Mouse (Mus musculus) CD8-positive naive resting alpha-beta T cell, adult 2 months (primary cell): ENCODE measurements around the gene Hpcal1.

ENCODE experiments used
- DNase-seq, 2 experiments: peaks; one replicate each; pipeline ENCODE4 v3.0.0; 2022; ENCODE audit warnings: low read depth in 2 of 2, low spot score in 2 of 2

Hpcal1 gene

GRCm38 (mm10) chr12:17690564-17691281 is at the start of gene Hpcal1:
Gene Hpcal1 (plus strand): TSS chr12:17690856.
- DNase-seq, result peak; percentile 78 to 88

DNA sequence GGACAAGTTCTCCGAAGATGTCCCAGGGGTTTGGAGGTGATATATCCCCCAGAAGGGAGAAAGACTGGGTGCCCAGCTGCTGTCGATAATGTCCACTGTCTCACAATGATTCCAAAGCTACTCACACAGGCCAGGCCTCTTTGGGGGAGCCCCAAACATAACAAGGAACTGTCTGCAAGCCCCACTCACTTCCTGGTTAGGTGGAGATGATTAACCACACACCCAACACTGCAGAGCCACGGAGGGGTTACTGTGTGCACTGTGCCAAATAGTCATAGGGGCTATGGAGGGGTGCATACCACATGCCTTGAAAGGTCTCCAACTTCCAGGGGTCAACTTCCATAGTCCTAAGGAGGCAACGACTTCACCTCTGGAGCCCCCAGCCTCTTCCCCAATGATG is 49.4 kb upstream of the Hpcal1 start:
- no peak for DNase-seq

- DNase-seq, result no peak
These were observed 46.1 kb upstream of the Hpcal1 start for GRCm38 (mm10) chr12:17644385-17645222.

DNA sequence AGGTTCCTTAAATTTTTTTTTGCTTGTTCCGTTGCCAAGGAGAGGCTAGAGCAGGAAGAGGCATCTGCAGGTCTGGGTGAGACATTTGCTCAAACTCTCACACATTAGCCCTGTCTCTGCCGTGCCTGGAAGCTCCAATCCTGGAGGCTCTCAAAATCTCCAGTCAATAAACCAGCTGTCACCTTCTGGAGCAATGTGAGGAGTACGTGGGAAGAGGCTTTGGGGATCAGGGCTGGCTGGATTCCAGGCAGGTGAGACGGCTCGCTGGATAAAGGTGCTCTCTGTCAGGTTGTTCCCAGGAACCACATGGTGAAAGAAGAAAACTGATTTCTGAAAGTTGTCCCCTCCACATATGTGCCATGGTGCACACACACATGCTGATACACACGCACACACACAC is 44.2 kb upstream of the Hpcal1 start:
- no peak for DNase-seq

DNA sequence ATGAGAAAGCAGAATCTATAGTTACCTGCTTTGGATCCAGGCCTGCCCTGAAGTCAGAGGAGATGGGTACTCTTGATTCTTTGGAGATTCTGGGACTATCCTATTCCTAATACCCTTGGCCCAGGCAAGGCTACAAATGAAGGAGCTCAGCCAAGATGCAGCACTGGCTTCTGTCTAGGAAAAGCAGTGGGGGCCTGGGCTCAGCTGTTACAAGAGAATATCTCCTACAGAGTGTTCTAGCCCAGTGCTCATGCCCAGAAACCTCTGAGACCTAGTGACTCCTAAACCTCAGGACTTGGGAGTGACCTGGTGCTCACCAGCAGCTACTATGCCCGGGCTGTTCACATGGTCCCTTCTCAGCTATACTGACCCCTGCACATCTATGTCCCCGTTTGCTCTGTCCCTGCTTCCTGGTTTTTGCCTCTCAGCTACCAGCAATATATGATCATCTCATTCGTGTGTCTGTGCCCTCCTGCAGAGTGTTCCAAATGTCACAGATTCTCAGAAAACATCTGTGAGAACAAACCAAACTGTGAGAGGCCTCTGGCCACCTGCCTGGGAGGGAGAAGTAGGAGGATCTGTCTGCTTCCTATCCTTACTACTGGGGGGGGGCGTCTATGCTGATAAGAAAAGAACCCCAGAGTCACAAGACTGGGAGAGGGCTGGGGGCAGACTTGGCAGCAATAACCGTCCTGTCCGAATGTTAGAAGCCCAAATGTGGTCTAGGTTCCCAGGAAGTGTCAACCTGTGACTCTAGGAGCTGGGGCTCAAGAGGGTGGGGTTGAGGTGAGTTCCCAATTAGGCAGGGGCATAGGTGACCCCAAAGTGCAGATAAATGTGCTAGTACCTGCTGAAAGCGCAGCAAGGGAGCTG is 39.2 kb upstream of the Hpcal1 start:
- no peak for DNase-seq

DNA sequence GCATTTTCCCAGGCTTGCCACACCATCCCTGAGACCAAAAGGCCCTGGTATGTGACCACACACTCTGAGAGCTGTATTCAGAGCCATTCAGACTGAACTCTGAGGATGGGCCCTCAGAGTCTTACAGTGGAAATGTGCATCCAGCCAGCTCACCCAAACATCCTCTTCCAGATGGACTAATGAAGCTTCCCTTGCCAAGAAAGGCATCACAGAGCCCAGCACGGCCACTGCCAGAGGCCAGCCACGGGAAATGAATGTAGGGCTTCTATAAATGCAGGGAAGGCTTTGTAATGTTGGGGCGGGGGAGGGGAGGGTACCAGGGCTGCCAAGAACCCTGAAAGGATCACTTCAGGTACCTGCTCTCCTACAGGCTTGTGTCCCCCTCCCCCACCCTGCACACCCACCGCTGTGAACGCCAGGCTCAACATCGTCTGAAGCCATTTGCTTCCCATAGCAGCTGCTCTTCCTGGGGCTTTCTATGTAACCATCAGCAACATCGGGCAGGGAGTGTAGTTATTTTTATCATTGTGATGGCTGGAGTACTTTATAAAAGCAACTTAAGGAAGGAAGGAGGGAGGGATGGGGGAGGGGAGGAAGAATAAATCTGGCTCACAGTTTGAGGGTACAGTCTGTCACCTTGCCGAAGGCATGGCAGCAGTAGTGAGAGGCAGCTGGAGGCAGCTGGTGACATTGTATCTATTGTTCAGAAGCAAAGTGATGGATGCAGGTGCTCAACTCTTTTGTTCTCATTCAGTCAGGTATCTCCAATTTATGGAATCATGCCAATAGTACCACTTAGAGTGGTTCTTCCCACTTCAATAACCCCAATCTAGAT is 38.2 kb upstream of the Hpcal1 start:
- no peak for DNase-seq

DNA sequence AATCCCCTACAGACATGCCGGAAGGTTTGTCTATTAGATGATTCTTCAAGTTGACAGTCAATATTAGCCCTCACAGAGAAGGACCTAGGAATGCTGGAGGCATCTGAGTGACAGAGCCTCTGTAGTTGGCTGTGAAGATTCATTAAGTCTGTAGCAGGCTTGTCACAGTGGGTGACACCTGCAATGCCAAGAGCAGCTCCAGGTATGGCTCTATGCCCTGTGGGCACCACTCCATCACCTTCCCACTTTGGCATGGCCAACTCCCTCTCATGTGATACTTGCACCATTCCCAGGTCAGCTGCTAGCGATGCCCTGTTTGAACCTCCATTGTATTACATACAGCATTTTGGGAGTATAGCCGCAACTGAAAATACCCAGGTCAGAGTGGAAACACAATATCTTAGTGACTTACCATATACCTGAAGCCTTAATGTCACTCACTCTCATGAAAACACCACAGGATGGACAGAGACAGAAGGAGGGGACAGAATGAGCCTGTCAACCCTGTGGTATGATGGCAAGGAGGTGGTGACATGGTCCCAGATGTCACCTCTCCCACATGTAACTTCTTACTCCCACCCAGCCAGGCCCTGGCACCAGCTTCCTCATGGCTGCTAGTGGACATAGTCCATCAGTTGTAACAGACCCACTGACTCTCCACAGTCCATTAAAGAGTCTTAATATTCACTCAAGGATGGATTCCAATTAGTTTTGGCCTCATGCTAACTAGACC is 37.4 kb upstream of the Hpcal1 start:
- DNase-seq, result no peak

- no peak for DNase-seq
These were observed 33.0 kb upstream of the Hpcal1 start for GRCm38 (mm10) chr12:17657561-17658195.

DNA sequence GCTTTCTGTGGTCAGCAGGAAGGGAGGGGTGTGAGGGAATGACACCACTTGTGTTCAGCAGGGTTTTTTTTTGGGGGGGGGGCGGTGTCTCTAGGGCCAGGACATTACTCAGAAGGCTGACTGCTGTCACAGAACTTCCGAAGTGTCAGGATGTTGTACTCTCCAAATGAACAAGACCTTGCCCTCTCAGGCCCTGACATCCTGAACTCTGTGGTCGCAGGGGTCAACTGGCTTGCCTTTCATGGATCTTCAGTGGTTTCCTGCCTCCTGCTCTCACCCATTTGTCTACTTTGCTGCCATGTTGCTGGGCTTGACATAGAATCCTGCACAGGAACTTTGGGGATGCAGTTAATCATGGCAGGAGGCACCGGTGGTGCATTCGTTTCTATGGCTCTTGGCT is 32.1 kb upstream of the Hpcal1 start:
- DNase-seq, result no peak

DNA sequence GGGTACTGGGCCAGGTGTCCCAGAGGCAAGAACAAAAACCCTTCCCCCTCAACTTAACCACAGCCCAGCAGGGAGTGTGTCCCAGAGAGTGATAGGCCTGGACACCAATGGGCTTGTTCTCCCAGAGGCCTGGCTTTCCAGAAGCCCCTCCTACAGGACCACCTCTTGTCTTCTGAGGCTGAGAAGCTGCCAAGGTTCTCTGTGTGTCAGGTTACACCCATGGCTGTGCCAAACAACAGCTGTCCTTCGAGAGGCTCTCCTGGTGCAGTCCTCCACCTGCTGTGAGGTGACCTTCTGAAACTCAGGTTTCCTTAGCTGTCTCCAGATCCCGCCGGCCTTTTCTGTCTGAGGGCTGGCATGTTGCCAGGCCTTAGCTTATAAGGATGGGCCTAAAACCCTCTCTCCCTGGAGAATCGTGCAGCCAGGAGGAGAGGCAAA is 29.2 kb upstream of the Hpcal1 start:
- DNase-seq, result no peak

- DNase-seq, result no peak
These were observed 26.5 kb upstream of the Hpcal1 start for GRCm38 (mm10) chr12:17663991-17664635.

GRCm38 (mm10) chr12:17665906-17666326 is 24.7 kb upstream of the Hpcal1 start:
- no peak for DNase-seq

GRCm38 (mm10) chr12:17666616-17667015 is 24.0 kb upstream of the Hpcal1 start:
- peak; percentile 24 to 34 for DNase-seq

- DNase-seq, result no peak
These were observed 16.9 kb upstream of the Hpcal1 start for GRCm38 (mm10) chr12:17673729-17674128.

DNA sequence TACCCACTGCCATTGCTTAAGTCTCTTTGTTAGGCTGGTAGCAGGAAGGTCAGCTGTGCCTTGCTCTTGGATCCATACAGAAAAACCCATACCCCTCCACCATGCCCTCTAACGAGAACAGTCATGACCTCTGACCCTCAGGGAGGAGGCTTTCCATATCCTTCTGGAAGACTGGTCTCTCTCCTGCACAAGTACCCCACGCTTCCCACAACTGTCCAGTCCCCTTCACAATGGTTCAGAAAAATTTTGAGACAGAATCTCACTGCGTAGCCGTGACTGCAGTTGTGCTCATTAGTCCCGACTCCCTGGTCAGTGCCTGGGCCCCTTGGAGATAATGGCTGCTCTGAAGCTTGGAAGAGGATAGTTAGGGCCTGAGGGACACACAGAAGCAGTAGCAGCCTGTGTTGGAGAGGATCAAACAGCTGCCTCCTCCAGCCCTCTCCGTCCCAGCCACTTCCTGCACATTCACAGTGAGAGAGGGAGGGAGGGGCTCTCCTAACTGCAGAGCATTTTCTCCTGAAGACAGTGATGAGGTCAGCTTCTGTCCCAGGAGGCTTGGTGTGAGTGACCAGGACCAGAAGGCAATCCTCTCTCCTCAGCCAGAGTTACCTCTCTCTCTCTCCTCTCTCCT is 16.4 kb upstream of the Hpcal1 start:
- DNase-seq, result no peak

- peak; percentile 23 to 39 for DNase-seq
These were observed 12.9 kb upstream of the Hpcal1 start for GRCm38 (mm10) chr12:17677743-17678142.

- no peak for DNase-seq
These were observed 11.1 kb upstream of the Hpcal1 start for GRCm38 (mm10) chr12:17679571-17679970.

- DNase-seq, result no peak
These were observed 8.5 kb upstream of the Hpcal1 start for GRCm38 (mm10) chr12:17682161-17682560.
